Mouse (Mus musculus): ENCODE measurements around the gene Erg28.

The Erg28 gene

GRCm38 (mm10) chr12:85824438-85825264 lies at the start of gene Erg28, which contains the start of gene Ttll5:
Gene Erg28, minus strand, starts transcription at chr12:85824550.
Gene Ttll5, plus strand, starts transcription at chr12:85824659.
- DNase-seq (ENCODE audit: low read depth) = peak; percentile 98

GRCm38 (mm10) chr12:85869423-85869822 lies 45.1 kb upstream of the Erg28 start:
- no peak for DNase-seq (ENCODE audit: low read depth)

- DNase-seq (ENCODE audit: low read depth) = peak; percentile 52
Measured at GRCm38 (mm10) chr12:85867125-85867524, 42.8 kb upstream of the Erg28 start.

- DNase-seq (ENCODE audit: low read depth) = no peak
Measured at GRCm38 (mm10) chr12:85866624-85867023, 42.3 kb upstream of the Erg28 start.

- peak; percentile 64 for DNase-seq (ENCODE audit: low read depth)
Measured at GRCm38 (mm10) chr12:85865526-85865925, 41.2 kb upstream of the Erg28 start.

GRCm38 (mm10) chr12:85862514-85862913 lies 38.2 kb upstream of the Erg28 start:
- DNase-seq (ENCODE audit: low read depth) = no peak

- DNase-seq (ENCODE audit: low read depth) = no peak
Measured at GRCm38 (mm10) chr12:85859511-85860189, 35.3 kb upstream of the Erg28 start.

GRCm38 (mm10) chr12:85859111-85859510 lies 34.8 kb upstream of the Erg28 start:
- DNase-seq (ENCODE audit: low read depth) = no peak

- no peak for DNase-seq (ENCODE audit: low read depth)
Measured at GRCm38 (mm10) chr12:85857300-85857699, 33.0 kb upstream of the Erg28 start.

GRCm38 (mm10) chr12:85854271-85854670 lies 29.9 kb upstream of the Erg28 start:
- no peak for DNase-seq (ENCODE audit: low read depth)

- no peak for DNase-seq (ENCODE audit: low read depth)
Measured at GRCm38 (mm10) chr12:85853836-85854235, 29.5 kb upstream of the Erg28 start.

- DNase-seq (ENCODE audit: low read depth) = no peak
Measured at GRCm38 (mm10) chr12:85850661-85851060, 26.3 kb upstream of the Erg28 start.

- DNase-seq (ENCODE audit: low read depth) = no peak
Measured at GRCm38 (mm10) chr12:85848164-85848958, 24.0 kb upstream of the Erg28 start.

GRCm38 (mm10) chr12:85839371-85840000 lies 15.1 kb upstream of the Erg28 start:
- peak; percentile 52 for DNase-seq (ENCODE audit: low read depth)

GRCm38 (mm10) chr12:85837765-85838164 lies 13.4 kb upstream of the Erg28 start:
- DNase-seq (ENCODE audit: low read depth) = peak; percentile 4

- DNase-seq (ENCODE audit: low read depth) = no peak
Measured at GRCm38 (mm10) chr12:85834543-85834942, 10.2 kb upstream of the Erg28 start.

GRCm38 (mm10) chr12:85830691-85831090 lies 6.3 kb upstream of the Erg28 start:
- DNase-seq (ENCODE audit: low read depth) = no peak

- no peak for DNase-seq (ENCODE audit: low read depth)
Measured at GRCm38 (mm10) chr12:85829866-85830265, 5.5 kb upstream of the Erg28 start.

- peak; percentile 0 for DNase-seq (ENCODE audit: low read depth)
Measured at GRCm38 (mm10) chr12:85828856-85829255, 4.5 kb upstream of the Erg28 start.

GRCm38 (mm10) chr12:85825822-85826221 lies 1.5 kb upstream of the Erg28 start:
- peak; percentile 13 for DNase-seq (ENCODE audit: low read depth)

- DNase-seq (ENCODE audit: low read depth) = no peak
Measured at GRCm38 (mm10) chr12:85825361-85825760, 1.0 kb upstream of the Erg28 start.

- no peak for DNase-seq (ENCODE audit: low read depth)
Measured at GRCm38 (mm10) chr12:85822051-85822450, 2.3 kb downstream of the Erg28 start.

Data from 416B (cell line).